Mouse (Mus musculus): ENCODE measurements at regions not wholly inside any gene's neighbourhood (a gene's known extent, or its start where the extent isn't known, plus 50 kb on each side); places are given as distances from the start of the nearest gene placed in this dataset.

DNA sequence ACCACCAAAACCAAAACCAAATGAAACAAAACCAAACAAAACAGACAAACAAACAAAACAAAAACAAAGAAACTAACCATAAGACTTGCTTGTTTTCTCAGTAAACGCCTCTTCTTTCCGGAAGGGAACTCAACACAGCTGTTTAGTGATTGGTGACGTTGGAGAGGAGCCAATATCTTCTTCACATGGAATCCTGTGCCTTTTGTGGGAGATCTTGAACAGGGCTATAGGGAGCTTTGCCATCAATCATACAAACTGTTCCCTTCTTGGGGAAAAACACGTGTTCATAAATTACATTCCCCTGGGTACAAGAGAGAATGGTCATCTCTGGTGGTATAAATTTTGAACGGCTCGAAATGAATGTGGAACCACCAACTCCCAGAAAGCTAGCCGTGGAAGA, 1426.7 kb downstream of the Slc22a22 start:
- H3K27ac ChIP-seq (replicated peaks; ENCODE audit: low read depth, low read length) = no peak overlapping the region
- H3K4me1 ChIP-seq (ENCODE audit: control insufficient read depth, insufficient read depth, insufficient read length, low read length) = no peaks in the 10 kb centered on the region
- H3K4me3 ChIP-seq (ENCODE audit: insufficient read depth, low read depth, low read length) = no peak overlapping the region

DNA sequence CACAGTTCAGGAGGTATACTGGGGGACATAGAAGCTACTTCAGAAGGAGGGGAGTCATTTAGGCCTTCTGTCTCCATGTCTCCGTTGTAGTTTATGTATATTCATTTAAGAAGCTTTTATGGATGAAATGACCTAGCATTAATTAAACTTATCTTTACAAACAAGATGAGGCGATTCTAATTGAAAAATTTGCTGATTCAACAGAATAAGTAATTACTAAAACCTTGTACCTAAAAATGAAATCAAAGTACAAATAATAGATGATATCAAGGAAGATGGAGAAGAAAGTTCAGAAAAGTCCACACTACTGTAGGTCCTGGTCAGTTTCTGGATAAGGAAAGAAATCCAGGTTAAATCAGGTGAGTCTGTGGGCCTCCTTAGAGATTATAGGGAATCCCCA, 1429.6 kb downstream of the Slc22a22 start:
- H3K4me3 ChIP-seq (ENCODE audit: insufficient read depth, low read depth, low read length) = no peak overlapping the region
- H3K4me1 ChIP-seq (ENCODE audit: control insufficient read depth, insufficient read depth, insufficient read length, low read length) = no peaks in the 10 kb centered on the region
- H3K27ac ChIP-seq (replicated peaks; ENCODE audit: low read depth, low read length) = no peak overlapping the region

GRCm38 (mm10) chr15:56046679-56047532, 1430.5 kb downstream of the Slc22a22 start:
- H3K27ac ChIP-seq (replicated peaks; ENCODE audit: low read depth, low read length) = 0 out of 2 replicates have a peak overlapping the region, but pooled peaks have one; percentile 19
- H3K4me3 ChIP-seq (ENCODE audit: insufficient read depth, low read depth, low read length) = peak overlapping the region; percentile 44
- no peaks in the 10 kb centered on the region for H3K4me1 ChIP-seq (ENCODE audit: control insufficient read depth, insufficient read depth, insufficient read length, low read length)

- no peak overlapping the region for H3K4me3 ChIP-seq (ENCODE audit: insufficient read depth, low read depth, low read length)
- no peak overlapping the region for H3K27ac ChIP-seq (replicated peaks; ENCODE audit: low read depth, low read length)
- H3K4me1 ChIP-seq (ENCODE audit: control insufficient read depth, insufficient read depth, insufficient read length, low read length) = no peaks in the 10 kb centered on the region
These were observed 1431.7 kb downstream of the Slc22a22 start for GRCm38 (mm10) chr15:56045510-56046245.

GRCm38 (mm10) chr15:56043282-56043681, 1434.1 kb downstream of the Slc22a22 start:
- Histone ChIP-seq H3K27ac (replicated peaks; ENCODE audit: low read depth, low read length) (no peak overlapping the region), H3K4me3 (ENCODE audit: insufficient read depth, low read depth, low read length) (no peak overlapping the region), H3K4me1 (ENCODE audit: control insufficient read depth, insufficient read depth, insufficient read length, low read length) (no peaks in the 10 kb centered on the region)

DNA sequence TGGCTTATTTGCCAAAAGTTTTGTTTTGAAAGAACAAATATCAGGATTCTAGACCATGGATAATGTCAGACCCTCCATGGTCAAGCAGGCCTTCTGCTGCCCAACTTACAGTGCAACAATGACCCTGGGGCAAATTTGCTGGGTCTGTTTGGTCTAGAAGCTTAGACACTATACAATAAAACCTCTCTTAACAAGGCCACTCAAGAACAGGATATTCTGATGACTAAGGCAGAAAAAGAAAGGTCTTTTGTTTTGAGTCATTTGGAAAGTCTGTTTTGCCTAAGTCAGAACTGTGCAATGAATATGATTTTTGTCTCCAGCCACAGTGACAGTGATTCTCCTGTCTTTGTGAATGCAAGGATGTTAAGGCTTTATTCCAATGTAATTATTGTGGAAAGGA, 1435.0 kb downstream of the Slc22a22 start:
- Histone ChIP-seq H3K4me1 (ENCODE audit: control insufficient read depth, insufficient read depth, insufficient read length, low read length) (no peaks in the 10 kb centered on the region), H3K27ac (replicated peaks; ENCODE audit: low read depth, low read length) (no peak overlapping the region), H3K4me3 (ENCODE audit: insufficient read depth, low read depth, low read length) (no peak overlapping the region)

- no peaks in the 10 kb centered on the region for H3K4me1 ChIP-seq (ENCODE audit: control insufficient read depth, insufficient read depth, insufficient read length, low read length)
- no peak overlapping the region for H3K4me3 ChIP-seq (ENCODE audit: insufficient read depth, low read depth, low read length)
- no peak overlapping the region for H3K27ac ChIP-seq (replicated peaks; ENCODE audit: low read depth, low read length)
These were observed 1447.4 kb downstream of the Slc22a22 start for GRCm38 (mm10) chr15:56030007-56030406.

GRCm38 (mm10) chr15:56027197-56027818, 1450.1 kb downstream of the Slc22a22 start:
- Histone ChIP-seq H3K4me3 (ENCODE audit: insufficient read depth, low read depth, low read length) (no peak overlapping the region), H3K4me1 (ENCODE audit: control insufficient read depth, insufficient read depth, insufficient read length, low read length) (no peaks in the 10 kb centered on the region), H3K27ac (replicated peaks; ENCODE audit: low read depth, low read length) (no peak overlapping the region)

- Histone ChIP-seq H3K27ac (replicated peaks; ENCODE audit: low read depth, low read length) (no peak overlapping the region), H3K4me3 (ENCODE audit: insufficient read depth, low read depth, low read length) (no peak overlapping the region), H3K4me1 (ENCODE audit: control insufficient read depth, insufficient read depth, insufficient read length, low read length) (no peaks in the 10 kb centered on the region)
These were observed 1452.7 kb downstream of the Slc22a22 start for GRCm38 (mm10) chr15:56024705-56025104.

DNA sequence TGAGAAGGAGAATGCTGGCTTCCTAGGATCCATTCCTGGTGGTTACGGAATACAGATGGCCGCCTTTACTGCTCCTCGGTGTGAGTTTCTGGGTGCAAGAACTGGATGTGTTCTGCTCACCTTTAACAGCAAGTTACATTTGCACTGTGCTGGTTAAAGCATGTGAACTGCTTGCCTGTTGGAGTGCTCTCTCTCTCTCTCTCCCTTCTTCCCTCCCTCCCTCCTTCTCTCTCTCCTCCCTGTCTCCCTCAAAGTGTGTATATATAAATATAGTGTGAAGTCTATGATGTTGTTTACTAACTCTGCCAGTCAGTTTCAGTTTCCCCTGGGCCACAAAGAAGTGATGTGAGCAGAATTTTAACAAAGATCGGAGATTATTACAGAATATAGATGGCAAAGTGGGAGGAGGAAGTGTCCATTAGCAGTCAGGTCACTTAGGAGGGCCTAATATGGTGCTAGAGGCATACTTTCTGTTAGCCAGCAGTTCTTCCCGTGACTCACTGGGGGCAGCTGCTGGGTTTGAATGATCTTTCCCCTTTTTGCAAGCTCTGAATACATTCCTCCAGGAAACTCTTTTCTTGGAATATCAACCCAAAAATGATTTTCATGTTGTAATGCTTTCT, 1453.5 kb downstream of the Slc22a22 start:
- Histone ChIP-seq H3K4me1 (ENCODE audit: control insufficient read depth, insufficient read depth, insufficient read length, low read length) (no peaks in the 10 kb centered on the region), H3K27ac (replicated peaks; ENCODE audit: low read depth, low read length) (no peak overlapping the region), H3K4me3 (ENCODE audit: insufficient read depth, low read depth, low read length) (no peak overlapping the region)

DNA sequence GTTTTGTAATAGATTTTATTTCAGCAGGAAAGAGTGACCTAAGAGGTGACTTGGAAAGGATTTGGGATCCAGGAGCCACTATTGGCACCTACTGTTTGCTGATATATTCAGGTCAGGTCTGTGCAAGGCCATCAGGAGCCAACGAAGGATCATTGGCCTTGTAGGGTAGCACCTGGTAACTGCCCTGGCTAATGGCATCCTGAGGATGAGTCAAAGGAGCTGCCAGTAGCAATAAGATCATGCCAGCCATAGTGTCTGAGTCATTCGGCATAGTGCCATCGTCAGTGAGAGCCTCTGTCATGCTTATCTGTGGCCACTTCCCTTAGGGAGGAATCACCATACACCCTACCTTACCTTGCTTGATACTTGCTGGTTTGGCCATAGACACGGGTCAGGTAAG, 1455.1 kb downstream of the Slc22a22 start:
- H3K27ac ChIP-seq (replicated peaks; ENCODE audit: low read depth, low read length) = no peak overlapping the region
- no peak overlapping the region for H3K4me3 ChIP-seq (ENCODE audit: insufficient read depth, low read depth, low read length)
- no peaks in the 10 kb centered on the region for H3K4me1 ChIP-seq (ENCODE audit: control insufficient read depth, insufficient read depth, insufficient read length, low read length)

DNA sequence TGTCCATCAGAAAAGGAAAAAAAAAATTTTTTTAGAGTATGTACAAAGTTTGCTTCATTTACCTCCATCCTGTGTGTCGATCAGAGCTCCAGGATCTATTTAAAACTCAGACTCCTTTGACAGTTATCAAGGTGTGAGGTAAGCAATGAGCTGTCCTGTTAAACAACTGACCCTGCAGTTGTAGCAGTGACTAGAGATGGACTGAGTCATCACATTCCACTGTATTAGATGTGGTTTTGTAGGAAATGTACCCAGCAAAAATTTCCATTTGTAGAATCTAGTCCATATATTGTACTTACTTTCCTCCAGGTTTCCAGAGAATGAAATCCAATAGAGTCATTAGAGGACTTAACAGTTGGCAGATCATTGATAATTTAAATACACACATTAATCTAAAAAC, 1459.3 kb downstream of the Slc22a22 start:
- Histone ChIP-seq H3K4me1 (ENCODE audit: control insufficient read depth, insufficient read depth, insufficient read length, low read length) (peaks cover 3% of the 10 kb centered on the region; the same call in 1 of the 2 replicates), H3K27ac (replicated peaks; ENCODE audit: low read depth, low read length) (no peak overlapping the region), H3K4me3 (ENCODE audit: insufficient read depth, low read depth, low read length) (no peak overlapping the region)

GRCm38 (mm10) chr15:56017561-56017960, 1459.9 kb downstream of the Slc22a22 start:
- H3K27ac ChIP-seq (replicated peaks; ENCODE audit: low read depth, low read length) = no peak overlapping the region
- no peak overlapping the region for H3K4me3 ChIP-seq (ENCODE audit: insufficient read depth, low read depth, low read length)
- peaks cover 3% of the 10 kb centered on the region; the same call in 1 of the 2 replicates for H3K4me1 ChIP-seq (ENCODE audit: control insufficient read depth, insufficient read depth, insufficient read length, low read length)

DNA sequence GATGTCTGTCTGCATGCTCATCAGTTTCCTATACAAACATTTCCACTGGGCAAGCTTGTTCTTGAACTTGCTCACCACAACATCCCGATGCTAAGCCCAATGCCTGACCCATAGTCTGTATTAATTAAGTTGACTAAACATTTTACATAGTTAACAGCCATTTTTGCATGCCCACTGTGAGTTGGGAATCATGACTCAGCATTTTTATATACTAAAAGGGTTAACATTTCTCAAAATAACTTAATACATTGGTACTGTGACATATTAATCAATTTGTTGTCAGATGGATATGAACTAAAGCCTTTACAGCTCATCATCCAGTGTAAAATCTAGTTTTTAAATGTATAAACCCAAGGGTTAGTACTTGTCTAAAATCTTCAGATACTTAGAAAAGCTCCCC, 1461.4 kb downstream of the Slc22a22 start:
- no peak overlapping the region for H3K27ac ChIP-seq (replicated peaks; ENCODE audit: low read depth, low read length)
- H3K4me1 ChIP-seq (ENCODE audit: control insufficient read depth, insufficient read depth, insufficient read length, low read length) = peaks cover 3% of the 10 kb centered on the region; the same call in 1 of the 2 replicates

GRCm38 (mm10) chr15:56014059-56014620, 1463.3 kb downstream of the Slc22a22 start:
- Histone ChIP-seq H3K27ac (replicated peaks; ENCODE audit: low read depth, low read length) (no peak overlapping the region), H3K4me1 (ENCODE audit: control insufficient read depth, insufficient read depth, insufficient read length, low read length) (peaks cover 3% of the 10 kb centered on the region; the same call in 1 of the 2 replicates), H3K4me3 (ENCODE audit: insufficient read depth, low read depth, low read length) (no peak overlapping the region)

More for the DNA sequence above, 1461.4 kb downstream of the Slc22a22 start:
- no peak overlapping the region for H3K4me3 ChIP-seq (ENCODE audit: insufficient read depth, low read depth, low read length)

Measured in brown adipose tissue, adult 24 weeks (tissue).